Mouse (Mus musculus): ENCODE measurements around the gene Trim6. TPM values are rescaled to one million over a fixed set of nuclear protein-coding genes. Genes with fewer than 3 reads are reported as not detected.

The Trim6 gene
- 0.29 and 0.47 TPM in 2 replicates for polyA plus RNA-seq (2012; rRNA removed)

DNA sequence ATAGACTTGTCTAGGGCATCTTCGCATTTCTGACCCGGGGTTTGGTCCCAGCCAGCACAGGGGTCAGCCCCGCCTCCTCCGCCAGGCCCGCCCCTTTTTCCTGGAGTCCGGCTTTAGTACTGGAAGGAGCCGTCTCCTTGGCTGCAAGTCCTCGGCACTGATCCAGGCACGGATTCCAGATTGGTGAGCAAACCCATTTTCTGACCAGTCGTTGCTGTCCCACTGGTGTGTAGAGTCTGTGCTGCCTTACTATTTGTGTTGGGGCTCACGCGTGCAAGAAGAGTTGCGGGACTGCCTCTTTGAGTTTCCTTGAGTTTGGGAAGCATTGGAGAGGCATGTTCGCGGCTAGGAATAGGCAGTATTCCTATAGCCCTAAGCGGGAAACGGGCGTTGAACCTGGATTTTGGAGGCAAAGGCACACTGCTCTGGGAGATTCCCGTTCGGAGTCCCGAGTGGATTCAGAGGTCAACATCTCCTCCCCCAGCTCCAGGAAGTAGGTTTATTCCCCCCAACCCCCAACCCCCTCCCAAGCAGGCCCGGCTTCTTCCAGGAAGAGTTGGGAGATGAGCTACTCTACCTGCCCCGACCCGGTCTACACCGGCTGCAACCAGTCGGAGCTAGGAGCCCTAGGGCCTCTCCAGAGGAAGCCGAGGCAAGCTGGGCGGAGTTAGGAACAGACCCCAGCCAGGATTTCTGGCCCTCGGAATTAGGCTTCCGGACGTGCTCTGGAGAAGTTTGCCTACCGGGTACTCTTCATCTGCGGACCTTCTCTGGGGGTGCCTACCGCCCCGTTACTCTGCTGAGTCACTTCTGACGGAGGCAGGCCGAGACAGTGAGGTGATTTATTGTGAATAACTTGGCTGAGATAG lies at the start of gene Trim6:
Gene Trim6 (plus strand): TSS at position 93 of the 869 bp plus-strand sequence.
- TF ChIP-seq POLR2A (IDR thresholded peaks at IDR 0.05; ENCODE audit: borderline replicate concordance, extremely low read depth, insufficient read depth, insufficient read length, poor library complexity, severe bottlenecking) (no peak), CTCF (IDR thresholded peaks at IDR 0.05; ENCODE audit: borderline replicate concordance, extremely low read depth, insufficient read depth, insufficient read length) (no peak)
- DNase-seq (ENCODE audit: low read depth) = peak; percentile 66

DNA sequence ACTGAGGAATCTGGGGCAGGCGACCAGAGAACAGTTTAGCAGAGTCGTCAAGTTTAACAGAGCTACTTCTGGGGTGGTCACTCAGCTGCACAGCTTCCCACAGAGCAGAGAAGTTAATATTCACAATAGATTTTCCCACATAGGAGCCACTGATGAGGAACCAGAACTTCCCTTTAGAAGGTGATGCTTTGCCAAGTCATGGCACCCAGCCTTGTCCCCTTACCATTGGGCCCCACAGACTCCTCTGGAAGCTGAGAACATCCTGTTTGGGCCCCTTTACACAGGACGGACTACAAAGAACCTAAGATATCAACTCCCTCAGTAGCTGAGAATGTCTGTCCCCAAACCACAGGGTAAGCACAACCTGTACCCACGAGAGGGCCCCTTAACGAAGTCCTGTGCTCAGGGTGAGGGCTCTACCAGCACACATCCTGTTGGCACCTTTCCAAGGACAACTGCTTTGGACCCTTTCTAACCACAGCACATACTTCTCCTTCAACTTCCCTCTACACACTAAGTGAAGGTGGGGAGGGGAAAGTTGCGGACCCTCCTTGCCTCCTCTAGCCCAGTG lies 48.9 kb upstream of the Trim6 start:
- no peak for TF ChIP-seq POLR2A (IDR thresholded peaks at IDR 0.05; ENCODE audit: borderline replicate concordance, extremely low read depth, insufficient read depth, insufficient read length, poor library complexity, severe bottlenecking)
- TF ChIP-seq CTCF (IDR thresholded peaks at IDR 0.05; ENCODE audit: borderline replicate concordance, extremely low read depth, insufficient read depth, insufficient read length) = no peak
- no peak for DNase-seq (ENCODE audit: low read depth)

DNA sequence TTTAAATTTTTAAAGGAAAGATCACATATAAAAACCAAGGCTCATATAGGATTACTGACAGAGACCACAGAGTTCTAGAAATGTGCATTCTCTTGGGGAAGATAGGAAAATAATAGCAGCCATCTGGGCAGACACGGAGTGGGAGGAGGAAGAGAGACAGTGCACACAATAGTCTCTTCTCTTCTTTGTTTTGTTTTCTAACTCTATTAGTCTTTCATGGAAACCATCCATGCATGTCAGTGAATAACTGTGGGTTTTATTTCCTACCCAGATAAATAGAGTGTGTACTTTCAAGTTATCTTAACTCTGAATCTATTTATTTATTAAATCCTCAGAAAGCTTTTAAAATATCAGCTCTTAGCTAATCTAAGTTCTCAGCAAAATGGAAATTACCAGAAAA lies 43.5 kb upstream of the Trim6 start:
- TF ChIP-seq CTCF (IDR thresholded peaks at IDR 0.05; ENCODE audit: borderline replicate concordance, extremely low read depth, insufficient read depth, insufficient read length) (no peak), POLR2A (IDR thresholded peaks at IDR 0.05; ENCODE audit: borderline replicate concordance, extremely low read depth, insufficient read depth, insufficient read length, poor library complexity, severe bottlenecking) (no peak)

DNA sequence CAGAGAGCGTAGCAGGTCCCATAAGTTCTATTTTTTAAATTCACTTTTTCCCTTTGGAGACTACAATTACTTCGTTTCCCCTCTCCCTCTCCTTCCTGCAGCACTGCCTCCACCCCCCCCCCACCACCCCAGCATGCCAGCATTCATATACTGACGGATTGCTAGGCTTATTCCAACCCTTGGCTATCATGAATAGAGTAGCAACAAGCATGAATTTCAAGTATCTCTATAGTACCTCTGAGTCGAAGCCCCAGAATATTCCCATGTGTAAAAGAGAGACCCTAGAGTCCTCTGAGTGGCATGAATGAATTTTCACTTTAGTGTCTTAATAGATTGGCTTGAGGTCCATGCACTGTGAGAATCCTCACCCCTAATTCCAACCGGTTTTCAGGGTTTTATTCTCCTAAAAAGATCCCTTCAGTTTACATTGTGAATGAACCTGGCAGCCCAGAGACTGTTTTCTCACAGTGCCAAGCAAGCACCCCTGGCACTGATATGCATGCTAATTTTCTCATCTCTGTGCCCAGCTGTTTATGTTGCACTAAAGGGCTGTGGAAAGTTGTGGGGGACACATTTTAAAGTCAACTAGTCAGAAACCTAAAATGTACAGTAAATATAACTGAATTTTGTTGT lies 40.1 kb upstream of the Trim6 start:
- TF ChIP-seq POLR2A (IDR thresholded peaks at IDR 0.05; ENCODE audit: borderline replicate concordance, extremely low read depth, insufficient read depth, insufficient read length, poor library complexity, severe bottlenecking) (no peak), CTCF (IDR thresholded peaks at IDR 0.05; ENCODE audit: borderline replicate concordance, extremely low read depth, insufficient read depth, insufficient read length) (no peak)
- DNase-seq (ENCODE audit: low read depth) = no peak

More for the DNA sequence above, 43.5 kb upstream of the Trim6 start:
- DNase-seq (ENCODE audit: low read depth) = no peak

DNA sequence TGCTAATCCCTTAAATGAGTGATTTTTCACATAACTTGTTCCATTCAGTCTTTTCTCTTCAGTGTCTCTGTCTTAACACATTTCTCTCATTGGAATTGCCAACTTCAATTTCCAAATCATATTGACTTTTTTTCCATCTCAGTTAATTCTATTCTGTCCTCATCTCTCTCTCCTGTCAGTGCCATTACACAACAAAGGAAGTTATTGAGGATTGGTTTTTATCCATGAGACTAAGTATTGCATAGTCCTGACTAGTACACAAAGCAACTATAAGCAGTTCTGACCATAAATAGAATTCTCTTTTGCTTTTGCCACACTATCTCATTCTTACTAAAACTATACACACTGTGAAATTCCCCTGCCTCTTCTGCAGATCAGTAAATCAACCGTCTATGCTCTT lies 39.5 kb upstream of the Trim6 start:
- TF ChIP-seq POLR2A (IDR thresholded peaks at IDR 0.05; ENCODE audit: borderline replicate concordance, extremely low read depth, insufficient read depth, insufficient read length, poor library complexity, severe bottlenecking) (no peak), CTCF (IDR thresholded peaks at IDR 0.05; ENCODE audit: borderline replicate concordance, extremely low read depth, insufficient read depth, insufficient read length) (no peak)
- DNase-seq (ENCODE audit: low read depth) = no peak

DNA sequence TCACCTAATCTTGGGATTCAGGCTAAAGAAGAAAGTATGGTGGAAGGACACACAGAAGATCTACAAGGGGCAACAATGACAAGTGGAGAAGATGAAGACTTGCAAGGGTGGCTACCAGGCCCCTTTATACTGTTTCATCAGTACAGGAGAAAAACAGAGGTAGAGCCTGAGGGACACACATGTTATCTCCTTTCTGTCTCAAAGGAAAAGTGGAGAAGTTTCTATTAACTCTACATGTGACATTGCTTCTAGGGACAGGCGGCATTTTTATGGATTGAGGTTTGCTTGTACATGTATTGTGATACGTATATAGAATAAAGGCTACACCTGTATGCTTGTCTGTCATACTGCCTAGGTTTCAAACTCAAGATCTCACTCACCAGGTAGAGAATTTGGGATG lies 35.3 kb upstream of the Trim6 start, which contains the start of gene Olfr648:
Gene Olfr648 (minus strand): TSS at position 101 of the 400 bp plus-strand sequence.
- TF ChIP-seq POLR2A (IDR thresholded peaks at IDR 0.05; ENCODE audit: borderline replicate concordance, extremely low read depth, insufficient read depth, insufficient read length, poor library complexity, severe bottlenecking) (no peak), CTCF (IDR thresholded peaks at IDR 0.05; ENCODE audit: borderline replicate concordance, extremely low read depth, insufficient read depth, insufficient read length) (no peak)

DNA sequence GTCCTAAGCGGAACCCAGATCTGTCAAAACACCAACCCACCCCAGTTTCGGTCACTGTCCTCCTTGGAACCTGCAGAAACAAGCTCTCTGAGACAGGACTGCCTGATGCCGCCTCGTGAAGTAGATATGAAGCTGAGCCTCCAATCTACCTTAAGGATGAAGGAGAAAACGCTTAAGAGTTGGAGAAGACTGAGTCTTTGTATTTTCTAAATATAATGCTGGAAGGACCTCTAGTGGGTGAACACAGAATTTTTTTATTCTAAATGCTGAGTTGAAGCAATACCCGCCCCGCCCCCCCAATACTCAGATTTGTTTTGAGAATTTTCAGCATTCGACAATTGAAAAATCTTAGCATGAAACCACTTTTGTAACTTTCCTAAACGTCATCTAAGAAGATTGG lies 27.3 kb upstream of the Trim6 start:
- TF ChIP-seq POLR2A (IDR thresholded peaks at IDR 0.05; ENCODE audit: borderline replicate concordance, extremely low read depth, insufficient read depth, insufficient read length, poor library complexity, severe bottlenecking) (no peak), CTCF (IDR thresholded peaks at IDR 0.05; ENCODE audit: borderline replicate concordance, extremely low read depth, insufficient read depth, insufficient read length) (no peak)
- no peak for DNase-seq (ENCODE audit: low read depth)

More for the DNA sequence above, 35.3 kb upstream of the Trim6 start, which contains the start of gene Olfr648:
- DNase-seq (ENCODE audit: low read depth) = no peak

DNA sequence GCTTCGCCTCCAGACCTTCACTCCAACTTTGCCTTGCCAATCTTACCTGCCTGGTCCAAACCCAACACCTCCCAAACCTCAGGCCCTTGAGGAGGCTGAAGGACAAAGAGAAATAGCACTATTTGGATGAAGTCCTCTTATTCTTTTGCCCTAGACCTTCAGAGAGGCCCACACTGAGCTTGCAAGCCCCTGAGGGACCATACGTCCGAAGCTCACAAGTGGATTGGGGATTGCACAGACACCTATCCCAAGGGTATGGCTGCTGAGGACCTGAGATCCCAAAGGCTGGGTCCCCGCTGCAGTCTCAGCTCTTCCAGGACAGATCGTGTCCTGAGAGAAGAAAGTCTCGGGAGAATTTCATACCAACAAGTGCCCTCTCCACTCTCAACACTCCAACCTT lies 22.7 kb upstream of the Trim6 start, which contains the start of gene Olfr649:
Gene Olfr649 (minus strand): TSS at position 101 of the 400 bp plus-strand sequence.
- no peak for DNase-seq (ENCODE audit: low read depth)
- TF ChIP-seq CTCF (IDR thresholded peaks at IDR 0.05; ENCODE audit: borderline replicate concordance, extremely low read depth, insufficient read depth, insufficient read length) (no peak), POLR2A (IDR thresholded peaks at IDR 0.05; ENCODE audit: borderline replicate concordance, extremely low read depth, insufficient read depth, insufficient read length, poor library complexity, severe bottlenecking) (no peak)

DNA sequence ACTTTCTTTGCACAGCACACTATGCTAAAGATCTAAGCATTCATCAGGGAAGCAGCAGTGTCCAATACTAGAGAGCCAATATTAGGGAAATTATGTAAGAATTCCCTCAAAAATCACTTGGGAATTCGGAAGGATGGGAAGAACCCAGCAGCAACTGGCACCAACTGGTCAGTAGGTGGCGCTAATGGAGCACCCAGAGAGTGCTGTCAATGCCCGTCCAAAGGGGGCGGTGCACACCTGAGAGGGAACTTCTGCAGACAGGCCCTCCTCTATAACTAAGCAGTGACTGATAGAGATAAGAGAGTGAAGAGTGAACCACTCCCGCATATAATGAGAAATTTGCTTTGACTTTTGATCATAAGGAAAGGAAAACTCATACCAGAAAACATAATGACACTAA lies 18.8 kb upstream of the Trim6 start:
- peak; percentile 86 for TF ChIP-seq CTCF (IDR thresholded peaks at IDR 0.05; ENCODE audit: borderline replicate concordance, extremely low read depth, insufficient read depth, insufficient read length)
- TF ChIP-seq POLR2A (IDR thresholded peaks at IDR 0.05; ENCODE audit: borderline replicate concordance, extremely low read depth, insufficient read depth, insufficient read length, poor library complexity, severe bottlenecking) = no peak
- DNase-seq (ENCODE audit: low read depth) = peak; percentile 63

DNA sequence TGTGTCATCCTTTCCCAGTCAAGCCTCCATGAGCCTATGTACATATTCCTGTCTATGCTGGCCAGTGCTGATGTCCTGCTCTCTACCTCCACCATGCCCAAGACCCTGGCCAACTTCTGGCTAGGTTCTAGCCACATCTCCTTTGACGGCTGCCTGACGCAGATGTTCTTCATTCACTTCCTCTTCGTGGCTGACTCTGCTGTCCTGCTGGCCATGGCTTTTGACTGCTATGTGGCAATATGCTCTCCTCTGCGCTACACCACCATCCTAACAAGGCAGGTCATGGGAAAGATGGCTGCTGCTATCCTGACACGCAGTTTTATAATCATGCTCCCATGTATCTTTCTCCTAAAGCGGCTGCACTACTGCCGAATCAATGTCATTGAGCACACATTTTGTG lies 12.4 kb upstream of the Trim6 start:
- TF ChIP-seq POLR2A (IDR thresholded peaks at IDR 0.05; ENCODE audit: borderline replicate concordance, extremely low read depth, insufficient read depth, insufficient read length, poor library complexity, severe bottlenecking) = no peak
- no peak for TF ChIP-seq CTCF (IDR thresholded peaks at IDR 0.05; ENCODE audit: borderline replicate concordance, extremely low read depth, insufficient read depth, insufficient read length)
- no peak for DNase-seq (ENCODE audit: low read depth)

DNA sequence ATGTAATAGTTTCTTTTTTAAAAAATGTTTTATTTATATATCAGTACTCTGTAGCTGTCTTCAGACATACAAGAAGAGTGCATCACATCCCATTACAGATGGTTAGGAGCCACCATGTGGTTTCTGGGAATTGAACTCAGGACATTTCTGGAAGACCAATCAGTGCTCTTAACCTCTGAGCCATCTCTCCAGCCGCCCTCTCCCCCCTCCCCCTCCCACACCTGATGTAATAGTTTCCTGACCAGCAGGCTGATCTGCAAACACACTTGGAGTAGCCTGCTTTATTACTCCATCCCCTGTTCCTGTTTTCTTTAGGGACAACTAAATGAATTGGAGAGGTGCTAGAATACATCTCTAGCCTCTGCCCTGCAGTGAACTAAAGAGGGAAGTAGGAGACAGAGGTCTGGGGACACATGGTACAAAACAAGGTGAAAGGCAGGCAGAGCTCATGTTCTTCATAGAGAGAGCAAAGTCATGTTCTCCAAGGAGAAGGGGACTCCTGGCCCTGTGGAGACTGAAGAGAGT lies 2.5 kb upstream of the Trim6 start:
- no peak for TF ChIP-seq CTCF (IDR thresholded peaks at IDR 0.05; ENCODE audit: borderline replicate concordance, extremely low read depth, insufficient read depth, insufficient read length)
- TF ChIP-seq POLR2A (IDR thresholded peaks at IDR 0.05; ENCODE audit: borderline replicate concordance, extremely low read depth, insufficient read depth, insufficient read length, poor library complexity, severe bottlenecking) = no peak
- DNase-seq (ENCODE audit: low read depth) = no peak

Measured in brain, embryonic 14.5 days (tissue).